Mouse (Mus musculus): Measurements from ENCODE around the gene Hyal1.

The Hyal1 gene

GRCm38 (mm10) chr9:107598385-107598784 is 21.7 kb downstream of the Hyal1 start:
- no peak for DNase-seq

- no peak for DNase-seq
Observed at GRCm38 (mm10) chr9:107599433-107599832, 22.7 kb downstream of the Hyal1 start.

GRCm38 (mm10) chr9:107599842-107600241 is 23.1 kb downstream of the Hyal1 start:
- no peak for DNase-seq

GRCm38 (mm10) chr9:107600745-107601144 is 24.0 kb downstream of the Hyal1 start:
- DNase-seq: no peak

- no peak for DNase-seq
Observed at GRCm38 (mm10) chr9:107601275-107601674, 24.5 kb downstream of the Hyal1 start.

GRCm38 (mm10) chr9:107602068-107602648 is 25.4 kb downstream of the Hyal1 start:
- peak; percentile 96 for DNase-seq

GRCm38 (mm10) chr9:107603251-107603650 is 26.5 kb downstream of the Hyal1 start:
- no peak for DNase-seq

GRCm38 (mm10) chr9:107605041-107605661 is 28.4 kb downstream of the Hyal1 start:
- no peak for DNase-seq

- no peak for DNase-seq
Observed at GRCm38 (mm10) chr9:107606591-107606990, 29.9 kb downstream of the Hyal1 start.

GRCm38 (mm10) chr9:107607036-107607435 is 30.3 kb downstream of the Hyal1 start:
- DNase-seq: no peak

GRCm38 (mm10) chr9:107607653-107608245 is 31.0 kb downstream of the Hyal1 start:
- no peak for DNase-seq

- DNase-seq: no peak
Observed at GRCm38 (mm10) chr9:107608741-107609432, 32.2 kb downstream of the Hyal1 start, which contains the start of gene Sema3b. Gene Sema3b, minus strand, starts transcription at chr9:107609229.

- DNase-seq: no peak
Observed at GRCm38 (mm10) chr9:107609433-107609830, 32.7 kb downstream of the Hyal1 start.

- no peak for DNase-seq
Observed at GRCm38 (mm10) chr9:107611456-107612190, 34.9 kb downstream of the Hyal1 start.

GRCm38 (mm10) chr9:107612191-107612944 is 35.6 kb downstream of the Hyal1 start:
- peak; percentile 100 for DNase-seq

GRCm38 (mm10) chr9:107612945-107613569 is 36.3 kb downstream of the Hyal1 start:
- DNase-seq: no peak

GRCm38 (mm10) chr9:107615035-107615434 is 38.3 kb downstream of the Hyal1 start:
- DNase-seq: no peak

- DNase-seq: no peak
Observed at GRCm38 (mm10) chr9:107617461-107617860, 40.7 kb downstream of the Hyal1 start.

GRCm38 (mm10) chr9:107618098-107618497 is 41.4 kb downstream of the Hyal1 start:
- DNase-seq: no peak

GRCm38 (mm10) chr9:107618778-107619545 is 42.2 kb downstream of the Hyal1 start:
- DNase-seq: no peak

GRCm38 (mm10) chr9:107619546-107619879 is 42.8 kb downstream of the Hyal1 start:
- DNase-seq: no peak
